Mouse (Mus musculus): ENCODE data around the gene Rbp2.

DNA sequence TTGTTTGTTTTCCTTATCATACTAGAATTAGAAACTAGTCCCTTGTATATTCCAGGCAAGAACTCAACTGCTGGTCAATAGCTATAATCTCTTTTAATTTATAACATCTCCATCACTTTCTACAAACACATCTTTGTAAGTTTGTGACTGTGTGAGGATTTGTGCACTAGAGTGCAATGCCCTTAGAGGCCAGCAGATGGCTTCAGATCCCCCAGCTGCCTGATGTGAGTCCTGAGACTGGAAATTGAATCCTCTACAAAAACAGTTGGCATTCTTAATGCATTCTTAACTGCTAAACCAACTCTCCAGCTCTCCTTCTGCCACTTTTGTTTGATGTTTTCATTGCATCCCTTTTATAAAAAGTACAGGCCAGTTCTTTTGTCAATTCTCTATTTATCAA is 49.8 kb downstream of the Rbp2 start:
- no peak for TF ChIP-seq POLR2A (IDR thresholded peaks at IDR 0.05; ENCODE audit: insufficient read depth, low read length)
- TF ChIP-seq EP300 (IDR thresholded peaks at IDR 0.05; ENCODE audit: insufficient read depth, low read depth, low read length) = no peak
- peak; percentile 35 for TF ChIP-seq CTCF (IDR thresholded peaks at IDR 0.05; ENCODE audit: low read depth, low read length)
